Mouse (Mus musculus) MEL (cell line): ENCODE measurements around the gene Bcl2l14. TPM values are rescaled to one million over a fixed set of nuclear protein-coding genes. Genes with fewer than 3 reads are reported as not detected.
A peak's percentile ranks its signal among the peaks of the same experiment; 100 is the strongest.

ENCODE experiments used
- DNase-seq: peaks from one replicate; pipeline ENCODE4 v3.0.0; 2011; ENCODE audit warnings: low read depth, low spot score
- H3K27ac ChIP-seq: 2 replicates; pipeline ENCODE4 v1.5.1; 2012; ENCODE audit warnings: low read depth, mild to moderate bottlenecking, control low read depth, low read length, moderate library complexity; ENCODE audit not compliant: control insufficient read depth
- H3K27me3 ChIP-seq, 2 experiments: fragments of 150-350 bp in 1 of 2; sonication (generic) in 1 of 2; 2 replicates each; pipeline ENCODE4 v1.6.1; 2012; ENCODE audit warnings: low read length in 2 of 2, mild to moderate bottlenecking in 2 of 2, improper control_type of control experiment in 1 of 2, moderate library complexity in 1 of 2; ENCODE audit not compliant: insufficient read depth in 2 of 2, control insufficient read depth in 1 of 2
- H3K36me3 ChIP-seq, 2 experiments: 2 replicates each; pipeline ENCODE4 v1.6.1; 2012 to 2014; ENCODE audit warnings: low read length in 2 of 2, improper control_type of control experiment in 1 of 2, inconsistent platforms in 1 of 2, mild to moderate bottlenecking in 1 of 2; ENCODE audit not compliant: insufficient read depth in 2 of 2, control insufficient read depth in 1 of 2
- H3K4me1 ChIP-seq, 2 experiments: fragments of 150-350 bp in 1 of 2; sonication (generic) in 1 of 2; 2 replicates each; pipeline ENCODE4 v1.6.1; 2012; ENCODE audit warnings: low read length in 2 of 2, improper control_type of control experiment in 1 of 2, mild to moderate bottlenecking in 1 of 2; ENCODE audit not compliant: insufficient read depth in 2 of 2, control insufficient read depth in 1 of 2
- H3K4me3 ChIP-seq, 2 experiments: fragments of 150-350 bp in 1 of 2; sonication (generic) in 1 of 2; 2 replicates each; pipeline ENCODE4 v1.5.1; 2012; ENCODE audit warnings: low read depth in 2 of 2, low read length in 2 of 2, mild to moderate bottlenecking in 2 of 2, moderate library complexity in 2 of 2, control low read depth in 1 of 2, improper control_type of control experiment in 1 of 2; ENCODE audit not compliant: control insufficient read depth in 1 of 2, insufficient read depth in 1 of 2
- H3K79me2 ChIP-seq: 2 replicates; pipeline ENCODE4 v1.6.1; 2012; ENCODE audit warnings: mild to moderate bottlenecking, low read length, moderate library complexity; ENCODE audit not compliant: control insufficient read depth, poor library complexity, insufficient read depth
- H3K9ac ChIP-seq: 2 replicates; pipeline ENCODE4 v1.6.1; 2012; ENCODE audit warnings: low read depth, mild to moderate bottlenecking, control low read depth, low read length, moderate library complexity; ENCODE audit not compliant: control insufficient read depth, poor library complexity, severe bottlenecking
- H3K9me3 ChIP-seq: fragments of 150-350 bp; sonication (generic); replicated peaks from 2 replicates; pipeline ENCODE4 v1.6.1; 2012; ENCODE audit warnings: mild to moderate bottlenecking, low read length, improper control_type of control experiment, moderate library complexity; ENCODE audit not compliant: insufficient read depth
- CHD2 ChIP-seq: IDR thresholded peaks from 2 replicates; pipeline ENCODE4 v1.6.1; 2011; ENCODE audit warnings: low read length, improper control_type of control experiment
- CTCF ChIP-seq, 3 experiments: IDR thresholded peaks in 2 of 3; conservative IDR thresholded peaks in 1 of 3; 2 replicates each; pipeline ENCODE4 v1.5.1; 2011 to 2012; ENCODE audit warnings: low read length in 3 of 3, low read depth in 2 of 3, mild to moderate bottlenecking in 2 of 3, improper control_type of control experiment in 1 of 3, inconsistent platforms in 1 of 3, mixed read lengths in 1 of 3, moderate library complexity in 1 of 3; ENCODE audit not compliant: control insufficient read depth in 1 of 3, insufficient read depth in 1 of 3, poor library complexity in 1 of 3, severe bottlenecking in 1 of 3
- E2F4 ChIP-seq: IDR thresholded peaks from 2 replicates; pipeline ENCODE4 v1.6.1; 2011; ENCODE audit warnings: low read depth, low read length, improper control_type of control experiment, borderline replicate concordance
- ELF1 ChIP-seq: IDR thresholded peaks from 2 replicates; pipeline ENCODE4 v1.6.1; 2014; ENCODE audit warnings: low read depth, mild to moderate bottlenecking, inconsistent platforms, low read length, improper control_type of control experiment, moderate library complexity
- EP300 ChIP-seq, 2 experiments: IDR thresholded peaks; 2 replicates each; pipeline ENCODE4 v1.6.1; 2011; ENCODE audit warnings: improper control_type of control experiment in 2 of 2, low read length in 2 of 2, low read depth in 1 of 2, mild to moderate bottlenecking in 1 of 2
- ETS1 ChIP-seq: IDR thresholded peaks from 2 replicates; pipeline ENCODE4 v1.6.1; 2012; ENCODE audit warnings: low read depth, mild to moderate bottlenecking, inconsistent platforms, low read length, improper control_type of control experiment, moderate library complexity
- HCFC1 ChIP-seq: IDR thresholded peaks from 2 replicates; pipeline ENCODE4 v1.6.1; 2012; ENCODE audit warnings: low read depth, mild to moderate bottlenecking, inconsistent platforms, low read length, improper control_type of control experiment, moderate library complexity
- MAX ChIP-seq: IDR thresholded peaks from 2 replicates; pipeline ENCODE4 v1.6.1; 2011; ENCODE audit warnings: low read length, improper control_type of control experiment
- MAZ ChIP-seq: IDR thresholded peaks from 2 replicates; pipeline ENCODE4 v1.6.1; 2012; ENCODE audit warnings: low read depth, mild to moderate bottlenecking, inconsistent platforms, low read length, improper control_type of control experiment
- MEF2A ChIP-seq: IDR thresholded peaks from 2 replicates; pipeline ENCODE4 v1.6.1; 2014; ENCODE audit warnings: low read depth, mild to moderate bottlenecking, inconsistent platforms, low read length, improper control_type of control experiment; ENCODE audit not compliant: poor library complexity, insufficient replicate concordance, severe bottlenecking; ENCODE audit errors: extremely low read depth
- MXI1 ChIP-seq: IDR thresholded peaks from 2 replicates; pipeline ENCODE4 v1.6.1; 2011; ENCODE audit warnings: mild to moderate bottlenecking, low read depth, low read length, improper control_type of control experiment
- MYC ChIP-seq: IDR thresholded peaks from 2 replicates; pipeline ENCODE4 v1.6.1; 2011; ENCODE audit warnings: low read depth, mild to moderate bottlenecking, low read length, improper control_type of control experiment, moderate library complexity
- NELFE ChIP-seq: IDR thresholded peaks from 2 replicates; pipeline ENCODE4 v1.6.1; 2011; ENCODE audit warnings: low read depth, low read length, improper control_type of control experiment
- NRF1 ChIP-seq: IDR thresholded peaks from 2 replicates; pipeline ENCODE4 v1.6.1; 2014; ENCODE audit warnings: low read depth, mild to moderate bottlenecking, inconsistent platforms, low read length, improper control_type of control experiment, moderate library complexity; ENCODE audit not compliant: poor library complexity, insufficient read depth, severe bottlenecking
- POLR2AphosphoS2 ChIP-seq: IDR thresholded peaks from 2 replicates; pipeline ENCODE4 v1.6.1; 2011; ENCODE audit warnings: low read length, improper control_type of control experiment
- SMC3 ChIP-seq: IDR thresholded peaks from 2 replicates; pipeline ENCODE4 v1.6.1; 2011; ENCODE audit warnings: low read depth, low read length, improper control_type of control experiment
- TAL1 ChIP-seq: IDR thresholded peaks from 2 replicates; pipeline ENCODE4 v1.6.1; 2012; ENCODE audit warnings: mild to moderate bottlenecking, inconsistent platforms, low read length, moderate library complexity, mixed read lengths
- USF1 ChIP-seq: IDR thresholded peaks from 2 replicates; pipeline ENCODE4 v1.6.1; 2014; ENCODE audit warnings: low read depth, mild to moderate bottlenecking, inconsistent platforms, low read length, improper control_type of control experiment, moderate library complexity
- USF2 ChIP-seq, 2 experiments: IDR thresholded peaks; 2 replicates each; pipeline ENCODE4 v1.6.1; 2011 to 2012; ENCODE audit warnings: improper control_type of control experiment in 2 of 2, low read length in 2 of 2, borderline replicate concordance in 1 of 2, inconsistent platforms in 1 of 2, low read depth in 1 of 2, mild to moderate bottlenecking in 1 of 2; ENCODE audit not compliant: insufficient read depth in 1 of 2
- ZC3H11A ChIP-seq: IDR thresholded peaks from 2 replicates; pipeline ENCODE4 v1.6.1; 2012; ENCODE audit warnings: low read depth, mild to moderate bottlenecking, inconsistent platforms, low read length, improper control_type of control experiment
- polyA plus RNA-seq, 2 experiments: library from polyadenylated mRNA; stranded (reverse) in 1 of 2; unstranded in 1 of 2; fragments of >175 nt in 1 of 2; fragments of >200 nt in 1 of 2; gene quantifications; 2 replicates each; pipeline versions ENCODE4 v1.2.1 to v1.2.4; 2012; ENCODE audit warnings: low replicate concordance in 2 of 2, low read depth in 1 of 2; ENCODE audit not compliant: insufficient read length in 2 of 2, insufficient read depth in 1 of 2, missing spikeins in 1 of 2
- total RNA-seq: library from RNA; depleted of rRNA; stranded (reverse); fragments of 300-350 nt; gene quantifications from 2 replicates; pipeline ENCODE4 v1.2.3, GENCODE M21; 2012

Bcl2l14 gene
- total and polyA plus RNA-seq, 3 experiments = 0.65 to 1.4 TPM; not detected in 1

DNA sequence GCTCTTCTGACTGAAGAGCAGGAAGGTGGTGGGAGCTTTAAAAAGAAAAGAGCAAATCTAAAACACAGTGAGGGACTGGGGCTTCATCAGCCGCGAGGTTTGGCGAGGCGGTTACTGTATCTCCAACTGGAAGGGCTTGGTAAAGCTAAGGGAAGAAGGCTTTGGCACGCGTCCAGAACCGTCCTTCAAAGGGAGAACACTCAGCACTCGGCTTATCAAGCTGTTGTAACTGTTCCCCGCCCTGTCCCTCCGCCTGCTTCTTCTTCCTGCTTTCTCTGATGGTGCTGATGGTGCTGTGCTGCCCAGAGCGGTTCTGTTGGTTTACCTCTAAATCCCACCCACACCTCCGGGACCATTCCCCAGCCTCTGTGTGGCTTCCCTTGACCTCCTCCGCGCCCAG, 74.7 kb downstream of the Bcl2l14 start (continued):
- no peak for TF ChIP-seq MAZ
- no peak for TF ChIP-seq SMC3
- TF ChIP-seq MEF2A = no peak
- TF ChIP-seq POLR2AphosphoS2 = no peak
- no peak for TF ChIP-seq USF1
- TF ChIP-seq MYC = 0 out of 2 replicates have a peak, but pooled peaks have one; percentile 22
- TF ChIP-seq MAX = peak; percentile 55; the same call in 1 of the 2 replicates
- TF ChIP-seq E2F4 = no peak
- no peak for TF ChIP-seq NELFE
- no peak for TF ChIP-seq ZC3H11A
- 0 out of 2 replicates have a peak, but pooled peaks have one; percentile 10 for TF ChIP-seq TAL1
- TF ChIP-seq EP300 (IDR thresholded peaks at IDR 0.05; ENCODE audit: low read depth in 1 of 2, low read length in 2 of 2) = peak; percentile 71 to 74
- no peak for TF ChIP-seq NRF1
- TF ChIP-seq ELF1 = peak; percentile 58; the same call in 1 of the 2 replicates
- no peak for TF ChIP-seq CHD2
- no peak for TF ChIP-seq MXI1
- TF ChIP-seq ETS1 = peak; percentile 71; the same call in 1 of the 2 replicates

GRCm38 (mm10) chr6:134473143-134473561, 77.0 kb downstream of the Bcl2l14 start:
- Histone ChIP-seq H3K4me3 (no peak overlapping the region), H3K9me3 (no peaks in the 10 kb centered on the region), H3K9ac (no peak overlapping the region), H3K79me2 (no peaks in the 10 kb centered on the region), H3K27ac (no peak overlapping the region), H3K27me3 (no peaks in the 10 kb centered on the region), H3K36me3 (peaks cover 7 to 22% of the 10 kb centered on the region in 2 experiments; a peak in 3 of 4 replicates), H3K4me1 (peaks cover 22 to 28% of the 10 kb centered on the region in 2 experiments)
- no peak for TF ChIP-seq HCFC1
- TF ChIP-seq CTCF (IDR thresholded peaks at IDR 0.05 in 2 of 3, conservative IDR thresholded peaks at IDR 0.05 in 1 of 3; ENCODE audit: control insufficient read depth in 1 of 3, insufficient read depth in 1 of 3, low read depth in 2 of 3, low read length in 3 of 3, poor library complexity in 1 of 3, severe bottlenecking in 1 of 3) = no peak
- TF ChIP-seq USF1 = no peak
- no peak for TF ChIP-seq NRF1
- TF ChIP-seq USF2 (IDR thresholded peaks at IDR 0.05; ENCODE audit: borderline replicate concordance in 1 of 2, insufficient read depth in 1 of 2, low read depth in 1 of 2, low read length in 2 of 2) = no peak
- peak; percentile 19 for DNase-seq
